Mouse (Mus musculus): ENCODE results near the gene Mllt6. TPM values are rescaled to one million over a fixed set of nuclear protein-coding genes. Genes with fewer than 3 reads are reported as not detected.
"Not testable (repeated sequence)": the region's sequence is repeated elsewhere in the genome, so short reads cannot be mapped to it uniquely, and the experiment has no call there.

Mllt6 gene
- polyA plus RNA-seq, 1 experiment: 15.5 TPM

DNA sequence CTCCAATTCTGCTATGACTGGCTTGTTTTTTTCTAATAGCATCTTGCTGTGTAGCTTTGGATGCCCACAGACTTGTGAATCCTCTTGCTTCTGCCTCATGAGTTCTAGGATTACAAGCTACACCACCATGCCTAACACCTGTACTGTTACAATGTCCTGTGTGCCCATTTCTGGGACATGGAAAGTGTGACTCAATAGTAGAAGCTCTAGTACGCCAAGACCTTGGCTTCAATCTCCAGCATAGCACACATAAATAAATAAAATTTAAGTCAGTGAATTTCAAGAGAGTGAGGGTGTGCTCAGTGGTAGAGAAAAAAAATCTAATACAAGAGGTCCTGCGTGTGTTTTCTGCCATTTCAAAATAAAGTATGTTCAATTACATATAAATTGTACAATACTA is 9.0 kb upstream of the Mllt6 start:
- no peaks in the 10 kb centered on the region for H3K27me3 ChIP-seq (ENCODE audit: control insufficient read depth, insufficient read depth, insufficient read length)
- no peak overlapping the region for H3K4me3 ChIP-seq
- TF ChIP-seq TCF12 (IDR thresholded peaks at IDR 0.05; ENCODE audit: insufficient read depth, poor library complexity, severe bottlenecking) (no peak), POLR2A (IDR thresholded peaks at IDR 0.05; ENCODE audit: insufficient read length, low read depth) (no peak), TCF3 (IDR thresholded peaks at IDR 0.05; ENCODE audit: insufficient read length, low read depth) (no peak), CEBPB (IDR thresholded peaks at IDR 0.05; ENCODE audit: insufficient read depth, poor library complexity, severe bottlenecking) (no peak)

DNA sequence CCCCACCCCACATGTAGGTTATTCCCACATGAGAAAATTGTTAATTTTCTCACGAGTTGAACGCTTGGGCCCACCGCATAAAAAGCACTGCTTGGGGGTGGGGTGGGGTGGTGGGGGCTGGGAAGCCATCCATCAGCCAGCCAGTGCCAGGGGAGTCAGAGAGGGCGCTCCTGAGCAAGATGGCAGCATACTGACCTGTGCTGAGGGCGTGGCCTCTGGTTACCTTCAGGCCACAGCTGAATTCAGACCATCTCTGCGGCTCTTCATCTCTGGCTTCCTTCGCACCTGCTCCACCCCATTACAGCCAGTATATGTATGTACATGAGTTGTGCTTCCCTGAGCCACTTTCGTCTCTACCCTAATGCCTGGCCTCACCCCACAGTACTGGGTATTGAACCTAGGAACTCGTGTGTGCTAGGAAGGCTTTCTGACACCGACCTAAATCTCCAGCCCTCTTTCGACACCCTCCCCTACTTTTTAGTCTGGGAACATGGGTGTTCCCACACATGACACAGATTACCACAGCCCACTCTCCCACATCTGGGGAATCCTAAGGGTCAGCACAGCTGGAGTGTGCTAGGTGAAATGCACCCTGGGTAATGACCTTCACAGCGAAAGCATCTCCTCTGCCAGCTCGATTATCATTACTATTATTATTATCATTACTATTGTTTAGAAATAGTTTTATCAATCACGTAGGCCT is 6.8 kb upstream of the Mllt6 start:
- Histone ChIP-seq H3ac (ENCODE audit: control insufficient read depth, insufficient read length) (no peak overlapping the region), H3K79me2 (ENCODE audit: control insufficient read depth, insufficient read depth) (peaks cover 10% of the 10 kb centered on the region), H3K27me3 (ENCODE audit: control insufficient read depth, insufficient read depth, insufficient read length) (no peaks in the 10 kb centered on the region), H3K36me3 (ENCODE audit: control insufficient read depth, insufficient read depth) (no peaks in the 10 kb centered on the region), H3K4me3 (no peak overlapping the region), H3K4me2 (ENCODE audit: low read depth) (peak overlapping the region; percentile 53)
- TF ChIP-seq SRF (IDR thresholded peaks at IDR 0.05; ENCODE audit: control insufficient read depth, insufficient read length, low read depth) (no peak), TCF12 (IDR thresholded peaks at IDR 0.05; ENCODE audit: insufficient read depth, poor library complexity, severe bottlenecking) (no peak), POLR2A (IDR thresholded peaks at IDR 0.05; ENCODE audit: insufficient read length, low read depth) (no peak), USF1 (IDR thresholded peaks at IDR 0.05; ENCODE audit: low read depth) (no peak), MAX (IDR thresholded peaks at IDR 0.05; ENCODE audit: low read depth) (no peak), TCF3 (IDR thresholded peaks at IDR 0.05; ENCODE audit: insufficient read length, low read depth) (no peak), MYOD1 (IDR thresholded peaks at IDR 0.05; ENCODE audit: control insufficient read depth in 1 of 3, insufficient read length in 2 of 3, low read depth in 2 of 3) (no peak)

More for the DNA sequence above, 9.0 kb upstream of the Mllt6 start:
- Histone ChIP-seq H3K79me2 (ENCODE audit: control insufficient read depth, insufficient read depth) (peaks cover 4% of the 10 kb centered on the region), H3K36me3 (ENCODE audit: control insufficient read depth, insufficient read depth) (no peaks in the 10 kb centered on the region), H3K4me2 (ENCODE audit: low read depth) (no peak overlapping the region), H3ac (ENCODE audit: control insufficient read depth, insufficient read length) (no peak overlapping the region)

DNA sequence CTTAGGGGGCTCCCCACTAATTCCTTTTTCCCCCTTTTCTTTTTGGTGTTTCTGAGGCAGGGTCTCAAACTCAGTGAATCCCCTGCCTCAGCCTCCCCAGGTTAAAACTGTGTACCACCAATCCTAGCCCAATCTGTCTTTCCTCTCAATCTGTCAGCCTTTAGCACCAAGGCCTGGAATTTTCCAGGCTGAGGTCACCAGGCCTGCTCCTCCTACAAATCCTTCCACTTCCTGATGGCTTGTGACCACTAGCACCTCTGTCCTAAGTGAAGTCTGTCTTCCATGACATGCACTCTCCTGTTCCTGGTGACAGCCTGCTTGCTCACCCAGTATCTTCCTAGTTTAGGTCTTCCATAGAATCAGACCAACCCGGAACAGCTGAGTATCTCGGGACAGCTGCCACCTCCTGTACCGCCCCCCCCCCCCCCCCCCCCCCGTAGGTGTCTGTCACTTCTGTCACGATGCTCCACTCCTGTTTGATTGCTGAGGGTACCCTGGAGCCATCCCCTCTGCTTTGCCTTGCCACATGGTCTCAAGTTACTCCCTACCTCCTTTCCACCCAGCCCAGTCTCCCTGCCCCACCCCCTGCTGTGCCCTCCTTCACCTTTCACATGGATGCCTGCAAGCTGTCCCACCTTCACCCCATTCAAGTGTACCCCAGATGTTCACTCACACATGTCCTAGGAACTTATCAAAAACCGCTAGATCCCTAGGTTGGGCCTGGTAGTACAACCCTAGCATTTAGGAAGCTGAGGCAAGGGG is 5.8 kb upstream of the Mllt6 start:
- TF ChIP-seq MYOG (IDR thresholded peaks at IDR 0.05; ENCODE audit: control insufficient read depth in 1 of 3, insufficient read depth in 1 of 3, insufficient read length in 2 of 3, low read depth in 2 of 3): peak in 2 of 3 experiments; percentile 12 to 16
- TF ChIP-seq CEBPB (IDR thresholded peaks at IDR 0.05; ENCODE audit: insufficient read depth, poor library complexity, severe bottlenecking): no peak
- TF ChIP-seq MYOD1 (IDR thresholded peaks at IDR 0.05; ENCODE audit: control insufficient read depth in 1 of 3, insufficient read length in 2 of 3, low read depth in 2 of 3): peak in 1 of 3 experiments; percentile 41
- Histone ChIP-seq H3K36me3 (ENCODE audit: control insufficient read depth, insufficient read depth) (no peaks in the 10 kb centered on the region), H3ac (ENCODE audit: control insufficient read depth, insufficient read length) (no peak overlapping the region), H3K4me2 (ENCODE audit: low read depth) (peak overlapping the region; percentile 53), H3K79me2 (ENCODE audit: control insufficient read depth, insufficient read depth) (peaks cover 10% of the 10 kb centered on the region), H3K27me3 (ENCODE audit: control insufficient read depth, insufficient read depth, insufficient read length) (no peaks in the 10 kb centered on the region), H3K4me3 (no peak overlapping the region)

DNA sequence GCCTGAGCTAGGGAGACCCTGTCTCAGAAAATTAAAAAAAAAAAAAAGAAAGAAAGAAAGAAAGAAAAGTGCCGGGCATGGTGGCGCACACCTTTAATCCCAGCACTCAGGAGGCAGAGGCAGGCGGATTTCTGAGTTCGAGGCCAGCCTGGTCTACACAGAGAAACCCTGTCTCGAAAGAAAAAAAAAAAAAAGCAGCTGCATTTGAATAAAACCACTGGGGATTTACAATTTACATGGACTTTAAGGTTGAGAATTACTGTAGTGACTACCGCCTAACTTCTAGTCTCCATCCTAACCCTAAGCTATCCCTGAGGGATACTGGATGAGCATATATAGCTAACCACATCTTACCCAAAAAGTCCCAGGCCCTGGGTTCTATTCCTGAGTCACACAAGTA is 5.2 kb upstream of the Mllt6 start:
- H3K36me3 ChIP-seq (ENCODE audit: control insufficient read depth, insufficient read depth); H3K27me3 ChIP-seq (ENCODE audit: control insufficient read depth, insufficient read depth, insufficient read length); H3K4me3 ChIP-seq; H3K4me2 ChIP-seq (ENCODE audit: low read depth); H3K79me2 ChIP-seq (ENCODE audit: control insufficient read depth, insufficient read depth); H3ac ChIP-seq (ENCODE audit: control insufficient read depth, insufficient read length): not testable (repeated sequence)

DNA sequence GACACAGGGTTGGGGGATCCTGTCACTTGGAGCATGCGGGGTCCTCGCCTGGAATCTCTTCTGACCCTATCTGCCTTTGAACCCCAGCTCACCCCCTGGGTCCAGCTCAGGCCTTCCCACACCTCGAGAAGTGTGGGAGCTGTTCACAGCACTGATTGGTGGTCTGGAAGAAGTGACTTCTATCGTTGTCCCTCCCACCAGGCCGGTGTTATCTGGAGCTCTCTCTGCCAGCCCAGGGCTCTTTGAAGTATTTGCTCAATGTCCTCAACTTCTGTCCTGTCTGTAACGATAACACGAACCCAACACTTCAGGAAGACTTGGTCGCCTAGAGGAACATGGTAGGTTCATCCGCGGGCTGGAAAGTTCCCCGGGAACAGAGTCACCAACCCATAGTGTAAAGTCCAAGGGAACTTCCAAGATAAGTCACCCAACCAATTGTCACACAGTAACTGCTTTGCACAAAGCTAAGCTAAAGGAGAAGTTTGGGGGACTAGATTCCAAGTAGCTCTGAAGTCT is 4.4 kb upstream of the Mllt6 start:
- peak overlapping the region; percentile 83 for H3K4me3 ChIP-seq
- peak overlapping the region; percentile 78 for H3K4me2 ChIP-seq (ENCODE audit: low read depth)

DNA sequence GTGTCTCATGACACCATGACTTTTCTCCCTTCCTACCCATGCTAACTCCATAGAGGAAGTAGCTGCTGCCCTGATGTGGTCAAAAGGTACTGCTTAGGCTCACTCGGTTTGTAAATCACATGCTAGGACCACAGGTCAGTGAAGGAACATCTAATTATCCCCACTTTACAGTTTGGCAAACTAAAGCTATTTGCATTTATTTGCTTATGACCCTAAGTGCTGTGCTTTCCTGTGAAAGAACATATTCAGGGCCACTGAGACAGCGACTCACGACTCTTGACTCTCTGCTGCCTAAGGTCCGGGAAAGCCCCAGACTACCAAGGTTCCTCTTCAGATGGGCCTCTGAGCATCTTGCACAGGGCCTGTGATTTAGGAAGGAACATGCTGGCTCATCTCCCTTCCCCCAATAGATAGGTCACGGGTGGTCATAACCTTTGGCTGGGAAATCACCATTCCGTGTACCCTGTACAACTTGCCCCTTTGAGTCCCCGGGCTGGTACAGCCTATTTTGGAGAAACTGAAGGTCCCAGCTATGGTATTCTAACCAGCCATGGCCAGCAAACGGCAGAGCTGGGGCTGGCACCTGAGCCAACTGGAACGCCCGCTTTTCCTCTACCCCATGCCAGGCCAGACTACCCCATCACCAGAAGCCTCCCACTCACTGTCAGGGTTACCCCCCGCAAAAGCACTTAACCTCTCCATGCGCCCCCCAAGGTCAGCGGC is 3.8 kb upstream of the Mllt6 start:
- H3K4me2 ChIP-seq (ENCODE audit: low read depth): peak overlapping the region; percentile 78
- no peaks in the 10 kb centered on the region for H3K27me3 ChIP-seq (ENCODE audit: control insufficient read depth, insufficient read depth, insufficient read length)
- peak overlapping the region; percentile 83 for H3K4me3 ChIP-seq
- TF ChIP-seq TCF3 (IDR thresholded peaks at IDR 0.05; ENCODE audit: insufficient read length, low read depth) (no peak), USF1 (IDR thresholded peaks at IDR 0.05; ENCODE audit: low read depth) (no peak), TCF12 (IDR thresholded peaks at IDR 0.05; ENCODE audit: insufficient read depth, poor library complexity, severe bottlenecking) (no peak), POLR2AphosphoS2 (IDR thresholded peaks at IDR 0.05; ENCODE audit: insufficient read length, low read depth) (no peak), E2F4 (IDR thresholded peaks at IDR 0.05; ENCODE audit: insufficient read depth) (no peak), REST (IDR thresholded peaks at IDR 0.05; ENCODE audit: insufficient read depth, insufficient read length) (no peak)
- H3K79me2 ChIP-seq (ENCODE audit: control insufficient read depth, insufficient read depth): peaks cover 15% of the 10 kb centered on the region
- no peaks in the 10 kb centered on the region for H3K36me3 ChIP-seq (ENCODE audit: control insufficient read depth, insufficient read depth)
- H3ac ChIP-seq (ENCODE audit: control insufficient read depth, insufficient read length): peak overlapping the region; percentile 43

More for the DNA sequence above, 4.4 kb upstream of the Mllt6 start:
- no peak overlapping the region for H3ac ChIP-seq (ENCODE audit: control insufficient read depth, insufficient read length)
- H3K27me3 ChIP-seq (ENCODE audit: control insufficient read depth, insufficient read depth, insufficient read length): no peaks in the 10 kb centered on the region
- TF ChIP-seq TCF12 (IDR thresholded peaks at IDR 0.05; ENCODE audit: insufficient read depth, poor library complexity, severe bottlenecking) (no peak), SRF (IDR thresholded peaks at IDR 0.05; ENCODE audit: control insufficient read depth, insufficient read length, low read depth) (no peak)
- H3K36me3 ChIP-seq (ENCODE audit: control insufficient read depth, insufficient read depth): no peaks in the 10 kb centered on the region
- H3K79me2 ChIP-seq (ENCODE audit: control insufficient read depth, insufficient read depth): peaks cover 10% of the 10 kb centered on the region
